Mouse (Mus musculus) neural tube, embryonic 15.5 days (tissue): ENCODE measurements around the gene Gm7714. TPM values are rescaled to one million over a fixed set of nuclear protein-coding genes. Genes with fewer than 3 reads are reported as not detected.
"Not testable (repeated sequence)": the region's sequence is repeated elsewhere in the genome, so short reads cannot be mapped to it uniquely, and the experiment has no call there.

ENCODE experiments used
- ATAC-seq: fragments of 200-750 bp; cut with Nextera tagmentation; 2 replicates; pipeline ENCODE4 v1.8.0; 2017; ENCODE audit warnings: mild to moderate bottlenecking, moderate TSS enrichment, moderate library complexity; ENCODE audit not compliant: low FRiP score
- H3K27ac ChIP-seq: fragments of 300-500 bp; sonication (generic); replicated peaks from 2 replicates; pipeline ENCODE4 v1.5.1; 2015; ENCODE audit warnings: mild to moderate bottlenecking, inconsistent platforms
- H3K27me3 ChIP-seq: fragments of 300-500 bp; sonication (generic); replicated peaks from 2 replicates; pipeline ENCODE4 v1.6.1; 2015; ENCODE audit warnings: inconsistent platforms
- H3K36me3 ChIP-seq: fragments of 300-500 bp; sonication (generic); 2 replicates; pipeline ENCODE4 v1.6.1; 2015; ENCODE audit warnings: inconsistent platforms
- H3K4me1 ChIP-seq: fragments of 300-500 bp; sonication (generic); 2 replicates; pipeline ENCODE4 v1.6.1; 2015; ENCODE audit warnings: inconsistent platforms
- H3K4me2 ChIP-seq: fragments of 300-500 bp; sonication (generic); 2 replicates; pipeline ENCODE4 v1.6.1; 2015; ENCODE audit warnings: inconsistent platforms, mild to moderate bottlenecking, moderate library complexity
- H3K4me3 ChIP-seq: fragments of 300-500 bp; sonication (generic); replicated peaks from 2 replicates; pipeline ENCODE4 v1.5.1; 2015; ENCODE audit warnings: mild to moderate bottlenecking, inconsistent platforms
- H3K9ac ChIP-seq: fragments of 300-500 bp; sonication (generic); replicated peaks from 2 replicates; pipeline ENCODE4 v1.6.1; 2015; ENCODE audit warnings: mild to moderate bottlenecking, inconsistent platforms
- H3K9me3 ChIP-seq: fragments of 300-500 bp; sonication (generic); replicated peaks from 2 replicates; pipeline ENCODE4 v1.6.1; 2016; ENCODE audit warnings: inconsistent platforms
- WGBS: fragments of 180-500 bp; shearing (Covaris S2); methylation state at CpG from one replicate; pipeline ENCODE4 v1.1.7; 2015; ENCODE audit warnings: mixed read lengths; 5-methylcytosine and 5-hydroxymethylcytosine counted together
- polyA plus RNA-seq: library from polyadenylated mRNA; unstranded; fragments of >200 nt; fragmentation: Nextera tagmentation; extraction: Ambion mirVana; gene quantifications from 2 replicates; pipeline ENCODE4 v1.2.1, GENCODE M21; 2015

Gm7714 gene
- not detected in 2 replicates for polyA plus RNA-seq

DNA sequence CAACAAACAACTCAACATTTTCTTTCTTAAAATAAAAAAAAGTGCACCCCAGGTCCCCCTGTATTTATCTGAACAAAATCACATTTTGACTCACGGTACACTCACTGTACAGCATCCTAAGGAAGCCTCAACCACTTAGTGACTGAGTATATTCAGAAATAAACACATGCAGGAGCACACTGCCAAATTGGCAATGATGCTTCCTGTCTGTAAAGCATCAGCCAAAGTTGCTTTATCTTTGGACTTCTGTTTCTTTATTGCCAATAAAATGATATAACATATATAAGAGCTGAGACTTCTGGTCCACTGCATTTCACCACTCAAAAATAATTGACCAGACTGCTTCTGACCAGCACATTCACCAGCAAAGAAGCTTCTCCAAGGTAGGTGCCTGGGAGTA lies at the start of gene Gm7714:
TSS of gene Gm7714 (plus strand) at position 301 of the 400 bp plus-strand sequence.
- Histone ChIP-seq H3K4me1 (no peaks in the 10 kb centered on the region), H3K4me3 (no peak within 1 kb of the TSS), H3K36me3 (no peaks in the 10 kb centered on the region), H3K9me3 (no peaks in the 10 kb centered on the region), H3K9ac (no peak within 1 kb of the TSS), H3K4me2 (no peak within 1 kb of the TSS), H3K27me3 (no peaks in the 10 kb centered on the region), H3K27ac (no peak within 1 kb of the TSS)
- WGBS: 82% methylated on average over 1 of the region's 1 CpGs
- ATAC-seq: no peak

DNA sequence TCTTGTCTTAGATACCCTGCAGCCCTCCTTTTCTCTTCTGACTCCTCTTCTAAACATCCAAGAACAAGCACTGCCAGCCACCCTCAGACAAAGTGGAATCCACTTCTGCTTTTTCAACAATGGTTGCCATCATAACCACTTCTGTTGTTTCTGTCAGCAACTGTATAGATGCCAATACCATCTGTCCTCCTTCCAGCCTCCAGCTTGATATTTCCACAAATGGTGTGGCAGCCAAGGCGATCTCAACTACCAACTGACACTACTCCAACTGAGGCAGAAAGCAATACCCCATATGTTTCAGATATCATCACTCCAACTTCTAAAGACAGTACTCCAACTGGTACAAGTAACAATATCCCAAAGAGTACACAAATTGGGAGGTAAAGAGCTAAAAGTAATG lies 12.2 kb upstream of the Gm7714 start:
- no peak for ATAC-seq
- no peaks in the 10 kb centered on the region for H3K36me3 ChIP-seq
- H3K4me3 ChIP-seq: no peak overlapping the region
- no peak overlapping the region for H3K9ac ChIP-seq
- no peaks in the 10 kb centered on the region for H3K4me1 ChIP-seq
- H3K9me3 ChIP-seq: no peaks in the 10 kb centered on the region
- 94% methylated on average over 1 of the region's 1 CpGs for WGBS
- H3K4me2 ChIP-seq: no peak overlapping the region
- H3K27me3 ChIP-seq: no peaks in the 10 kb centered on the region
- H3K27ac ChIP-seq: no peak overlapping the region

DNA sequence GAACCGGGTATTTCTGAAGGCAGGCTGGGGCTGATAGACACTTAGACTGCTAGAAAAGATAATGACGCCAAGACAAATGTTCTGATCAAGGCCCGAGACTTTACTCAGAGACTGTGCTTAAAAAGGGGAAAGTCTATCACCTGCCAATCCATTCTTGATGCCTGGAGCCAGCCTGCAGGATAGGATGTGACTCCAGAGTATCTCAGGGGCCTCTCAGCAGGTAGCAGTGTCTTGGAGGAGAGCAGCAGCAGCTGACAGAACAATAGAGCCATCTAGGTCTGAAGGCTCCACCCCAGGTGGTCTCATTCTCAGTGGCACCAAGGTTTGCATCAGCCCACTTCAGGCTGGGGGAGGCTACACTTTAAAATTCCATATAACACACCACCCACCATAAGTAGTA lies 42.6 kb downstream of the Gm7714 start:
- H3K4me3 ChIP-seq, H3K4me2 ChIP-seq, H3K27ac ChIP-seq, H3K36me3 ChIP-seq, H3K4me1 ChIP-seq, H3K27me3 ChIP-seq, H3K9ac ChIP-seq, H3K9me3 ChIP-seq, ATAC-seq: not testable (repeated sequence)
- 69% methylated on average over 3 of the region's 3 CpGs for WGBS

DNA sequence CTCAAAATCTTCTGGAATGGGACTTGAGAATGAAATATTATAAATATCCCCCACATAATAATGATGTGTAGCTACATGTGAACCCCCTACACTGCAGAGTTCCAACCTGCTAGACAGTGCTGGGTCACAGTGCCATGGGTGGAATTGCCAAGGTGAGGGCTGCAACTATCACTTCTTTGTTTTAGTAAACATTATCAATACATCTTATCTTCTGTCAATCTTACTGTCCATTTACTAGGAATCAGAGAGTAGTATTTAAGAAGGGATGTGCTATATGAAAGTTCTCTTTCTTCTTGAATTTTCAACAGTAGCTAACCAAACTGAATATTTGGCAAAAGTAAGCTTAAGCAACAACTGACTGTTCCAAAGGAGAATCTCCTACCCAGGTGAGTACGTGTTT lies 48.3 kb downstream of the Gm7714 start, which contains the start of gene Prol1:
TSS of gene Prol1 (plus strand) at position 301 of the 400 bp plus-strand sequence.
- Histone ChIP-seq H3K4me1 (no peaks in the 10 kb centered on the region), H3K4me2 (no peak within 1 kb of the TSS), H3K4me3 (no peak within 1 kb of the TSS), H3K9ac (no peak within 1 kb of the TSS), H3K27me3 (no peaks in the 10 kb centered on the region), H3K27ac (no peak within 1 kb of the TSS), H3K36me3 (no peaks in the 10 kb centered on the region), H3K9me3 (no peaks in the 10 kb centered on the region)
- 92% methylated on average over 1 of the region's 1 CpGs for WGBS
- no peak for ATAC-seq

Other genes starting within 250 kb of the Gm7714 start
- not detected in 2 replicates for gene Smr2, start 182.4 kb upstream of the Gm7714 start, polyA plus RNA-seq
- not detected in 2 replicates for gene Gm11116, start 157.4 kb upstream of the Gm7714 start, polyA plus RNA-seq
- not detected in 2 replicates for gene Gm11115, start 114.8 kb upstream of the Gm7714 start, polyA plus RNA-seq
- gene Prol1, start 48.4 kb downstream of the Gm7714 start, polyA plus RNA-seq: not detected in 2 replicates
- gene Amtn, start 107.2 kb downstream of the Gm7714 start, polyA plus RNA-seq: not detected in 2 replicates
- not detected in 2 replicates for gene Ambn, start 187.1 kb downstream of the Gm7714 start, polyA plus RNA-seq
- gene Enam, start 219.1 kb downstream of the Gm7714 start, polyA plus RNA-seq: not detected in 2 replicates